Mouse (Mus musculus): Measurements from ENCODE around the gene Csnk1g2. TPM values are rescaled to one million over a fixed set of nuclear protein-coding genes. Genes with fewer than 3 reads are reported as not detected.

Csnk1g2 gene
- total RNA-seq, 1 experiment from 2014 or later: 239 TPM

- no peak for ATAC-seq (replicated peaks in 1 of 2; ENCODE audit: insufficient read depth in 1 of 2, low FRiP score in 2 of 2, low TSS enrichment in 1 of 2, low read depth in 1 of 2, poor library complexity in 2 of 2, severe bottlenecking in 2 of 2)
Observed at GRCm38 (mm10) chr10:80655406-80656129, 32.9 kb downstream of the Csnk1g2 start.

GRCm38 (mm10) chr10:80656130-80656862, 33.7 kb downstream of the Csnk1g2 start:
- peak; percentile 76 to 77 for ATAC-seq (replicated peaks in 1 of 2; ENCODE audit: insufficient read depth in 1 of 2, low FRiP score in 2 of 2, low TSS enrichment in 1 of 2, low read depth in 1 of 2, poor library complexity in 2 of 2, severe bottlenecking in 2 of 2)

- no peak for ATAC-seq (replicated peaks in 1 of 2; ENCODE audit: insufficient read depth in 1 of 2, low FRiP score in 2 of 2, low TSS enrichment in 1 of 2, low read depth in 1 of 2, poor library complexity in 2 of 2, severe bottlenecking in 2 of 2)
Observed at GRCm38 (mm10) chr10:80656863-80657623, 34.4 kb downstream of the Csnk1g2 start, which contains the start of gene Btbd2. Gene Btbd2, minus strand, starts transcription at chr10:80657071.

- ATAC-seq (replicated peaks in 1 of 2; ENCODE audit: insufficient read depth in 1 of 2, low FRiP score in 2 of 2, low TSS enrichment in 1 of 2, low read depth in 1 of 2, poor library complexity in 2 of 2, severe bottlenecking in 2 of 2): no peak
Observed at GRCm38 (mm10) chr10:80658194-80658840, 35.7 kb downstream of the Csnk1g2 start.

GRCm38 (mm10) chr10:80658841-80659202, 36.2 kb downstream of the Csnk1g2 start:
- ATAC-seq (replicated peaks in 1 of 2; ENCODE audit: insufficient read depth in 1 of 2, low FRiP score in 2 of 2, low TSS enrichment in 1 of 2, low read depth in 1 of 2, poor library complexity in 2 of 2, severe bottlenecking in 2 of 2): peak; percentile 24 to 49; a peak in 2 of 4 replicates

- 0 out of 4 replicates have a peak, but pooled peaks of 1 of the 2 experiments have one; percentile 50 for ATAC-seq (replicated peaks in 1 of 2; ENCODE audit: insufficient read depth in 1 of 2, low FRiP score in 2 of 2, low TSS enrichment in 1 of 2, low read depth in 1 of 2, poor library complexity in 2 of 2, severe bottlenecking in 2 of 2)
Observed at GRCm38 (mm10) chr10:80659213-80659612, 36.6 kb downstream of the Csnk1g2 start.

GRCm38 (mm10) chr10:80661149-80661548, 38.5 kb downstream of the Csnk1g2 start:
- ATAC-seq (replicated peaks in 1 of 2; ENCODE audit: insufficient read depth in 1 of 2, low FRiP score in 2 of 2, low TSS enrichment in 1 of 2, low read depth in 1 of 2, poor library complexity in 2 of 2, severe bottlenecking in 2 of 2): no peak

- ATAC-seq (replicated peaks in 1 of 2; ENCODE audit: insufficient read depth in 1 of 2, low FRiP score in 2 of 2, low TSS enrichment in 1 of 2, low read depth in 1 of 2, poor library complexity in 2 of 2, severe bottlenecking in 2 of 2): no peak
Observed at GRCm38 (mm10) chr10:80663485-80664196, 41.0 kb downstream of the Csnk1g2 start.

- peak; percentile 37 to 56 for ATAC-seq (replicated peaks in 1 of 2; ENCODE audit: insufficient read depth in 1 of 2, low FRiP score in 2 of 2, low TSS enrichment in 1 of 2, low read depth in 1 of 2, poor library complexity in 2 of 2, severe bottlenecking in 2 of 2)
Observed at GRCm38 (mm10) chr10:80664197-80665015, 41.8 kb downstream of the Csnk1g2 start.

GRCm38 (mm10) chr10:80665016-80665380, 42.4 kb downstream of the Csnk1g2 start:
- ATAC-seq (replicated peaks in 1 of 2; ENCODE audit: insufficient read depth in 1 of 2, low FRiP score in 2 of 2, low TSS enrichment in 1 of 2, low read depth in 1 of 2, poor library complexity in 2 of 2, severe bottlenecking in 2 of 2): 0 out of 4 replicates have a peak, but pooled peaks of 1 of the 2 experiments have one; percentile 5

- ATAC-seq (replicated peaks in 1 of 2; ENCODE audit: insufficient read depth in 1 of 2, low FRiP score in 2 of 2, low TSS enrichment in 1 of 2, low read depth in 1 of 2, poor library complexity in 2 of 2, severe bottlenecking in 2 of 2): no peak
Observed at GRCm38 (mm10) chr10:80665459-80665858, 42.8 kb downstream of the Csnk1g2 start.

- ATAC-seq (replicated peaks in 1 of 2; ENCODE audit: insufficient read depth in 1 of 2, low FRiP score in 2 of 2, low TSS enrichment in 1 of 2, low read depth in 1 of 2, poor library complexity in 2 of 2, severe bottlenecking in 2 of 2): peak; percentile 8 to 44; a peak in 2 of 4 replicates
Observed at GRCm38 (mm10) chr10:80665981-80666733, 43.5 kb downstream of the Csnk1g2 start.

- no peak for ATAC-seq (replicated peaks in 1 of 2; ENCODE audit: insufficient read depth in 1 of 2, low FRiP score in 2 of 2, low TSS enrichment in 1 of 2, low read depth in 1 of 2, poor library complexity in 2 of 2, severe bottlenecking in 2 of 2)
Observed at GRCm38 (mm10) chr10:80666837-80667412, 44.3 kb downstream of the Csnk1g2 start.

- ATAC-seq (replicated peaks in 1 of 2; ENCODE audit: insufficient read depth in 1 of 2, low FRiP score in 2 of 2, low TSS enrichment in 1 of 2, low read depth in 1 of 2, poor library complexity in 2 of 2, severe bottlenecking in 2 of 2): no peak
Observed at GRCm38 (mm10) chr10:80668614-80669013, 46.0 kb downstream of the Csnk1g2 start.

GRCm38 (mm10) chr10:80669018-80669417, 46.4 kb downstream of the Csnk1g2 start:
- no peak for ATAC-seq (replicated peaks in 1 of 2; ENCODE audit: insufficient read depth in 1 of 2, low FRiP score in 2 of 2, low TSS enrichment in 1 of 2, low read depth in 1 of 2, poor library complexity in 2 of 2, severe bottlenecking in 2 of 2)

Data from hematopoietic stem cell, adult 5-6 weeks (primary cell).